Mouse (Mus musculus) embryonic facial prominence, embryonic 11.5 days (tissue): ENCODE data around the gene Gls2. TPM values are rescaled to one million over a fixed set of nuclear protein-coding genes. Genes with fewer than 3 reads are reported as not detected.
"Not testable (repeated sequence)": the region's sequence is repeated elsewhere in the genome, so short reads cannot be mapped to it uniquely, and the experiment has no call there.

Experiments used
- ATAC-seq: fragments of 200-750 bp; cut with Nextera tagmentation; replicated peaks from 2 replicates; pipeline ENCODE4 v1.8.0; 2017; ENCODE audit warnings: low read depth; ENCODE audit not compliant: insufficient number of reproducible peaks, low FRiP score, low TSS enrichment
- DNase-seq: peaks from one replicate; pipeline ENCODE4 v3.0.0-alpha.2; 2015; ENCODE audit warnings: low spot score
- H3K27ac ChIP-seq: fragments of 300-500 bp; sonication (generic); replicated peaks from 2 replicates; pipeline ENCODE4 v1.5.1; 2014; ENCODE audit warnings: mild to moderate bottlenecking, low read depth, low read length, control low read depth
- H3K27me3 ChIP-seq: fragments of 300-500 bp; sonication (generic); 2 replicates; pipeline ENCODE4 v1.6.1; 2014; ENCODE audit warnings: mild to moderate bottlenecking, low read length, moderate library complexity, mixed read lengths; ENCODE audit not compliant: control insufficient read depth, insufficient read depth
- H3K36me3 ChIP-seq: fragments of 300-500 bp; sonication (generic); replicated peaks from 2 replicates; pipeline ENCODE4 v1.6.1; 2014; ENCODE audit warnings: low read depth, mild to moderate bottlenecking, low read length, moderate library complexity, mixed read lengths; ENCODE audit not compliant: control insufficient read depth, insufficient read depth
- H3K4me1 ChIP-seq: fragments of 300-500 bp; sonication (generic); 2 replicates; pipeline ENCODE4 v1.6.1; 2014; ENCODE audit warnings: low read length, mixed read lengths; ENCODE audit not compliant: control insufficient read depth, insufficient read depth
- H3K4me2 ChIP-seq: fragments of 300-500 bp; sonication (generic); 2 replicates; pipeline ENCODE4 v1.6.1; 2014; ENCODE audit warnings: low read depth, mild to moderate bottlenecking, control low read depth, low read length, moderate library complexity
- H3K4me3 ChIP-seq: fragments of 300-500 bp; sonication (generic); 2 replicates; pipeline ENCODE4 v1.5.1; 2014; ENCODE audit warnings: low read depth, low read length, control low read depth
- H3K9ac ChIP-seq: fragments of 300-500 bp; sonication (generic); replicated peaks from 2 replicates; pipeline ENCODE4 v1.6.1; 2014; ENCODE audit warnings: mild to moderate bottlenecking, control low read depth, low read length
- H3K9me3 ChIP-seq: fragments of 300-500 bp; sonication (generic); replicated peaks from 2 replicates; pipeline ENCODE4 v1.6.1; 2016; ENCODE audit warnings: mild to moderate bottlenecking, low read length, inconsistent platforms, mixed read lengths; ENCODE audit not compliant: control insufficient read depth
- WGBS: fragments of 180-500 bp; shearing (Covaris S2); extraction: QIAGEN DNeasy Blood & Tissue Kit; methylation state at CpG from one replicate; pipeline ENCODE4 v1.1.7; 2014; 5-methylcytosine and 5-hydroxymethylcytosine counted together
- polyA plus RNA-seq: library from polyadenylated mRNA; unstranded; fragments of >200 nt; fragmentation: Nextera tagmentation; extraction: Ambion mirVana; gene quantifications from 2 replicates; pipeline ENCODE4 v1.2.1, GENCODE M21; 2014

Gls2 gene
- polyA plus RNA-seq, 1 experiment from 2014 or later, result 0.76 TPM

- not testable (repeated sequence) for DNase-seq
Measured at GRCm38 (mm10) chr10:128214112-128214511, 19.9 kb downstream of the Gls2 start.

GRCm38 (mm10) chr10:128214981-128215380 is 20.7 kb downstream of the Gls2 start:
- Histone ChIP-seq H3K4me2 (no peak overlapping the region), H3K27ac (no peak overlapping the region), H3K36me3 (no peaks in the 10 kb centered on the region), H3K4me1 (peaks cover 2% of the 10 kb centered on the region; the same call in 1 of the 2 replicates), H3K9me3 (no peaks in the 10 kb centered on the region), H3K4me3 (no peak overlapping the region), H3K9ac (no peak overlapping the region), H3K27me3 (no peaks in the 10 kb centered on the region)
- 92% methylated on average over 5 of the region's 5 CpGs for WGBS
- no peak for ATAC-seq
- DNase-seq, result no peak

More at GRCm38 (mm10) chr10:128214112-128214511, 19.9 kb downstream of the Gls2 start:
- H3K36me3 ChIP-seq, H3K27ac ChIP-seq, H3K4me2 ChIP-seq, H3K4me1 ChIP-seq, H3K4me3 ChIP-seq, H3K9ac ChIP-seq, H3K27me3 ChIP-seq, ATAC-seq, H3K9me3 ChIP-seq: not testable (repeated sequence)
- WGBS, result 85% methylated on average over 4 of the region's 4 CpGs

- no peaks in the 10 kb centered on the region for H3K27me3 ChIP-seq
- H3K4me3 ChIP-seq, result no peak overlapping the region
- no peak overlapping the region for H3K9ac ChIP-seq
- DNase-seq (no peak), ATAC-seq (no peak)
- no peak overlapping the region for H3K4me2 ChIP-seq
- WGBS, result 94% methylated on average over 18 of the region's 18 CpGs
- no peaks in the 10 kb centered on the region for H3K9me3 ChIP-seq
- no peaks in the 10 kb centered on the region for H3K36me3 ChIP-seq
- H3K27ac ChIP-seq, result no peak overlapping the region
- no peaks in the 10 kb centered on the region for H3K4me1 ChIP-seq
Measured at GRCm38 (mm10) chr10:128218387-128219117, 24.3 kb downstream of the Gls2 start.

- Histone ChIP-seq H3K36me3 (no peaks in the 10 kb centered on the region), H3K4me2 (no peak overlapping the region), H3K9me3 (no peaks in the 10 kb centered on the region), H3K9ac (no peak overlapping the region), H3K27me3 (no peaks in the 10 kb centered on the region), H3K4me3 (no peak overlapping the region), H3K27ac (no peak overlapping the region), H3K4me1 (no peaks in the 10 kb centered on the region)
- DNase-seq (no peak), ATAC-seq (no peak)
- WGBS, result 49% methylated on average over 16 of the region's 16 CpGs
Measured at GRCm38 (mm10) chr10:128221533-128222286, 27.5 kb downstream of the Gls2 start.

GRCm38 (mm10) chr10:128225064-128225463 is 30.8 kb downstream of the Gls2 start:
- Histone ChIP-seq H3K27me3 (no peaks in the 10 kb centered on the region), H3K4me2 (no peak overlapping the region), H3K9me3 (no peaks in the 10 kb centered on the region), H3K36me3 (no peaks in the 10 kb centered on the region), H3K9ac (no peak overlapping the region), H3K4me1 (no peaks in the 10 kb centered on the region), H3K27ac (no peak overlapping the region), H3K4me3 (no peak overlapping the region)
- ATAC-seq, result no peak
- 28% methylated on average over 5 of the region's 5 CpGs for WGBS
- DNase-seq, result no peak

GRCm38 (mm10) chr10:128225538-128225937 is 31.3 kb downstream of the Gls2 start, which contains the start of gene Mip:
Mip (plus strand) TSS chr10:128225838.
- H3K4me1 ChIP-seq, result no peaks in the 10 kb centered on the region
- DNase-seq, result no peak
- H3K9ac ChIP-seq, result no peak within 1 kb of the TSS; the same call in 1 of the 2 replicates
- no peak for ATAC-seq
- H3K4me2 ChIP-seq, result no peak within 1 kb of the TSS
- 0 out of 2 replicates have a peak within 1 kb of the TSS, but pooled peaks have one; percentile 28 for H3K27ac ChIP-seq
- no peaks in the 10 kb centered on the region for H3K36me3 ChIP-seq
- H3K27me3 ChIP-seq, result no peaks in the 10 kb centered on the region
- no peak within 1 kb of the TSS for H3K4me3 ChIP-seq
- no peaks in the 10 kb centered on the region for H3K9me3 ChIP-seq
- 49% methylated on average over 4 of the region's 4 CpGs for WGBS

- ATAC-seq (no peak), DNase-seq (no peak)
- H3K9ac ChIP-seq, result no peak overlapping the region
- H3K4me3 ChIP-seq, result no peak overlapping the region
- WGBS, result 87% methylated on average over 9 of the region's 9 CpGs
- H3K4me2 ChIP-seq, result no peak overlapping the region
- H3K27me3 ChIP-seq, result no peaks in the 10 kb centered on the region
- H3K9me3 ChIP-seq, result no peaks in the 10 kb centered on the region
- H3K36me3 ChIP-seq, result no peaks in the 10 kb centered on the region
- no peak overlapping the region for H3K27ac ChIP-seq
- H3K4me1 ChIP-seq, result no peaks in the 10 kb centered on the region
Measured at GRCm38 (mm10) chr10:128227592-128227991, 33.3 kb downstream of the Gls2 start.

- H3K4me3 ChIP-seq, result no peak overlapping the region
- H3K9ac ChIP-seq, result no peak overlapping the region
- no peaks in the 10 kb centered on the region for H3K9me3 ChIP-seq
- 92% methylated on average over 8 of the region's 8 CpGs for WGBS
- no peak for ATAC-seq
- H3K4me2 ChIP-seq, result no peak overlapping the region
- DNase-seq, result no peak
- no peaks in the 10 kb centered on the region for H3K36me3 ChIP-seq
- no peaks in the 10 kb centered on the region for H3K27me3 ChIP-seq
- H3K4me1 ChIP-seq, result no peaks in the 10 kb centered on the region
- H3K27ac ChIP-seq, result no peak overlapping the region
Measured at GRCm38 (mm10) chr10:128228009-128228408, 33.8 kb downstream of the Gls2 start.
